Mouse (Mus musculus): ENCODE results near the gene Whamm.

Whamm gene

DNA sequence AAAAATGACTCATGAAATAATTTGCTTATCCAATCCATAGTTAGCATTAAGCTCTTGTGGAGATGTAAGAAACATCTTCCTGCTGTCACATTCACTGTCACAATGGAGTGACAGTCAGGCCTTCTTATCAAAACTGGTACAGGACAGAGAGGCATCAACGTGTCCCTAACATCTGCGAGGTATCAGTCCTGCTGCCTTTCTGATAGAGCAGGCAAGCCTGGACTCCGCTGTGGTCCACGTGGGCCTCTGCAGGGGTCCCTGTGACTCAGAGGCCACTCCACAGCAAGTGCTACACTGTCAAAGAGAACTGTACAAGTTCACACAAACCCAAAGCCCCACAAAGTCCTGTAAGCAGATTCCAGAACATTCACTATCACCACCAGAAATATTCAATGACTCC, 34.4 kb downstream of the Whamm start:
- POLR2A ChIA-PET = interaction anchor here in 1 of 4 experiments (0.7 to 1.2 kb wide), 2 partner anchors 9 to 56 kb away, joined by 3 to 7 read pairs; no protein-coding TSS in a partner anchor
- CTCF ChIA-PET = interaction anchor here in 2 of 4 experiments (0.6 to 1.1 kb wide), 2 partner anchors 10 to 513 kb away, joined by 3 to 4 read pairs; no protein-coding TSS in a partner anchor

- POLR2A ChIA-PET = interaction anchor here in 2 of 4 experiments (0.7 to 1.0 kb wide), 3 partner anchors 8 to 14 kb away, joined by 3 read pairs; no protein-coding TSS in a partner anchor
- CTCF ChIA-PET = interaction anchor here in 3 of 4 experiments (0.6 to 1.4 kb wide), 5 partner anchors 9 to 176 kb away, joined by 3 to 11 read pairs (median 4); no protein-coding TSS in a partner anchor
Observed at GRCm38 (mm10) chr7:81606452-81606851, 35.4 kb downstream of the Whamm start.

GRCm38 (mm10) chr7:81610125-81610524, 39.1 kb downstream of the Whamm start:
- ChIA-PET POLR2A (interaction anchor here in 3 of 4 experiments (0.5 to 1.1 kb wide), 7 partner anchors 10 to 381 kb away, joined by 3 to 4 read pairs (median 3); partner anchors contain the start of genes Rps17 (in 1 of the 3) and Whamm (in 1 of the 3)), CTCF (interaction anchor here in 2 of 4 experiments (0.7 to 2.0 kb wide), 7 partner anchors 10 to 238 kb away, joined by 3 to 7 read pairs (median 4); no protein-coding TSS in a partner anchor)

DNA sequence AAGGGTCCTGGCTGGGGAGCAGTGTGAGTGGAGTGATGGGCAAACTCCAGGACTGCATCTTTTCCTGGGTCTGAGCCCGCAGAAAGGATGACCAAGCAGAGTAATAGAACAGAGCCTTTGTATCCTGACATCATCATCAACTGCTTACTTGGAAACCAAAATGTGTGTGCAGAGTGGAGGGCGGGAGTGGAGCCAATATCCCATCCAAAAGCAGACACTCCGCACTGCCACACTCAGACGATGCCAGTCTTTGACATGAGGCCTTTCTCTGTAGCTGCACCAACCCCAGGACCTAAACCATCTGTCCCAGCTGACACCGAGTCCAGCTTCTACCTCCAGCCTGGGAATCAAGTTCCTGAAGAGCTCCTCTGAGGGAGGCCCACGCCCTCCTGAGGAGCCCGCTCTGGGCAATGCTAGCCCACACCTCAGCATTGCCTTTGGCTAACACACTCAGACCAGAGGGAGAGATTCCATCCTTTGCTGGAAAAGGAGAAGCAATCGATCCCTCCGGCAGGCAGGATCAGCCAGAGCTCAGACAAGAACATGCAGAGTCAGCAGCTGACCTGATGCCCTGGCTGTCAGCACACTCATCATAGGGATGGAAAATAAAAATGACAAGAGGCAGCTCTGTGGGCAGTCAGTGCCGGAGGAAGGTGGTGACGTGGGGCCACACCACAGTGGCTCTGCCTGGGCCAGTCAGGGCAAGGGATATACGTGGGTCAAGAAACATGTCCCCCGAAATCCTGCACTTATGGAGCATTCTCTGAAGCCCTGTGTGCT, 42.0 kb downstream of the Whamm start:
- ChIA-PET POLR2A (interaction anchor here in 3 of 4 experiments (0.6 to 1.9 kb wide), 6 partner anchors 9 to 170 kb away, joined by 3 to 11 read pairs (median 4); partner anchors contain the start of gene Whamm (in 1 of the 3)), CTCF (interaction anchor here in 2 of 4 experiments (0.6 to 1.6 kb wide), 3 partner anchors 14 to 657 kb away, joined by 3 to 5 read pairs (median 4); no protein-coding TSS in a partner anchor)

GRCm38 (mm10) chr7:81615031-81615430, 44.0 kb downstream of the Whamm start:
- CTCF ChIA-PET = interaction anchor here in 3 of 4 experiments (0.6 to 1.6 kb wide), 9 partner anchors 9 to 253 kb away, joined by 3 to 6 read pairs (median 4); no protein-coding TSS in a partner anchor
- POLR2A ChIA-PET = interaction anchor here (0.5 to 2.4 kb wide), 28 partner anchors 9 to 439 kb away, joined by 3 to 13 read pairs (median 4); partner anchors contain the start of genes Rps17 (in 2 of the 4), Hdgfl3 (in 1 of the 4), Ramac (in 1 of the 4) and Whamm (in 1 of the 4)

- ChIA-PET POLR2A (interaction anchor here in 3 of 4 experiments (0.6 to 3.2 kb wide), 6 partner anchors 9 to 511 kb away, joined by 3 to 9 read pairs (median 4); no protein-coding TSS in a partner anchor), CTCF (interaction anchor here in 2 of 4 experiments (0.6 to 0.7 kb wide), 2 partner anchors 57 to 511 kb away, joined by 4 to 8 read pairs; no protein-coding TSS in a partner anchor)
Observed at GRCm38 (mm10) chr7:81622793-81623192, 51.7 kb downstream of the Whamm start.

- ChIA-PET CTCF (interaction anchor here in 2 of 4 experiments (0.6 kb wide), 2 partner anchors 56 to 69 kb away, joined by 4 read pairs; no protein-coding TSS in a partner anchor), POLR2A (interaction anchor here in 2 of 4 experiments (0.6 to 3.2 kb wide), 4 partner anchors 9 to 169 kb away, joined by 4 to 9 read pairs (median 5); partner anchors contain the start of genes Cpeb1 (in 1 of the 2) and Ramac (in 1 of the 2))
Observed at GRCm38 (mm10) chr7:81623767-81624166, 52.7 kb downstream of the Whamm start.

DNA sequence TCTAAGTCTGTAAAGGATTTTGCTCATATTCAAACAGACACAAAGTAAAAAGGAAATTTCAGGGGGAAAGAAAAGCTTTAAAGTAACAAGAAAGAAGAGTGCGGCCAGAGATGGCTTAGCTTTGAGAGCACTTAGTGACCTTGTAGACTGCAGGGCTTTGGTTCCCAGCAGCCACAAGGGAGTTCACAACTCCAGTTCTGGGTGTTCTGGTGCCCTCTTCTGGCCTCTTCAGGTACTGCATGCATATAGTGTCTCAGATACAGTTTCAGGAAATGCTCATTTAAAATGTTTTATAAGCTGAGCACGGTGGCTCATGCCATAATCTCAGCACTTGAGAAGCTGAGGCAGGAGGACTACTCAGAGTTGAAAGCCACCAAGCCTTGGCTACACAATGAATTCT, 55.4 kb downstream of the Whamm start:
- ChIA-PET CTCF (interaction anchor here (0.5 to 1.8 kb wide), 29 partner anchors 12 to 505 kb away, joined by 3 to 7 read pairs (median 4); partner anchors contain the start of genes Whamm (in 2 of the 4) and Ramac (in 1 of the 4)), POLR2A (interaction anchor here in 3 of 4 experiments (0.6 to 1.2 kb wide), 10 partner anchors 11 to 553 kb away, joined by 3 to 10 read pairs (median 3); partner anchors contain the start of genes Ramac (in 2 of the 3), Rps17 (in 1 of the 3) and Whamm (in 1 of the 3))

DNA sequence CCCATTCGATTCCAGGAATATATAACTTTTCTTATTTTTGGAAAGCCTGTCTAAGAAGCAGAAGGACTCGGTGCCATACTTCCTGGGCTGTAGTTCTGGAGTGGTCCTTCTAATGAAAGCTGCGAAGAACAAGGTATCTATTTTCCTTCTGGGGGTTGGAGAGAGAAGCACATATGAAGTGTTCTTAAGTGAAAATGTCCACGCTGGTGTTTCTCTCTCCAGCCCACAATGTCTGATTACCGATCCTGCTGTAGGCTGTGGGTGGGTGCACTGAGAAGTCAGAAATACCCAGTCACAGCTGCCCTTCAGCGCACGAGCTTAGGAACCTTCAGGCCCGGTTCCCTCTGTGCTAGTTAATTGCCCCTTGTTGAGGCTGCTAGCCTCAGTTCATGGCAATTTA, 60.2 kb downstream of the Whamm start:
- ChIA-PET POLR2A (no interaction called here), CTCF (no interaction called here)

- ChIA-PET CTCF (no interaction called here), POLR2A (no interaction called here)
Observed at GRCm38 (mm10) chr7:81632586-81632985, 61.5 kb downstream of the Whamm start.

DNA sequence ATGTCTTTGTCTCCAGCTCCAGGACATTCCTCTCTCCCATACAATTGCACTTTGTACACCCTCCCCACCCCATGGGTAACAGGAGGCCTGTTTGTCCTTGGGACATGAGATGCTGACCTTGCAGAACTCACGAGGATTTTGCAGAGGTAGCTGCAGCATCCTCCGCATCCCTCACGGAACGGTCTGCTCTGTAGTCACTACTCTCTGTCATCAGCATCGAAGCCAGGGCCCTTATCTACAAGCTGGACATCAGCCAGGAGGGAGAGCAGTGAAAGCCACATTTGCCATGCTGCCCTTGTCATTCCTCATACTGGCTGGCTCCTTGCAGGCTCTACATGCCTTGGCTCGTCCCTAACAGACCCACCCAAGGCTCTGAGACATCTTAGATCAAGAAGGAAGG, 70.0 kb downstream of the Whamm start:
- POLR2A ChIA-PET = interaction anchor here in 2 of 4 experiments (0.7 to 1.5 kb wide), 4 partner anchors 10 to 134 kb away, joined by 3 to 4 read pairs (median 4); no protein-coding TSS in a partner anchor
- CTCF ChIA-PET = interaction anchor here in 1 of 4 experiments (1.5 kb wide), 1 partner anchor 15 kb away, joined by 4 read pairs; no protein-coding TSS in a partner anchor

DNA sequence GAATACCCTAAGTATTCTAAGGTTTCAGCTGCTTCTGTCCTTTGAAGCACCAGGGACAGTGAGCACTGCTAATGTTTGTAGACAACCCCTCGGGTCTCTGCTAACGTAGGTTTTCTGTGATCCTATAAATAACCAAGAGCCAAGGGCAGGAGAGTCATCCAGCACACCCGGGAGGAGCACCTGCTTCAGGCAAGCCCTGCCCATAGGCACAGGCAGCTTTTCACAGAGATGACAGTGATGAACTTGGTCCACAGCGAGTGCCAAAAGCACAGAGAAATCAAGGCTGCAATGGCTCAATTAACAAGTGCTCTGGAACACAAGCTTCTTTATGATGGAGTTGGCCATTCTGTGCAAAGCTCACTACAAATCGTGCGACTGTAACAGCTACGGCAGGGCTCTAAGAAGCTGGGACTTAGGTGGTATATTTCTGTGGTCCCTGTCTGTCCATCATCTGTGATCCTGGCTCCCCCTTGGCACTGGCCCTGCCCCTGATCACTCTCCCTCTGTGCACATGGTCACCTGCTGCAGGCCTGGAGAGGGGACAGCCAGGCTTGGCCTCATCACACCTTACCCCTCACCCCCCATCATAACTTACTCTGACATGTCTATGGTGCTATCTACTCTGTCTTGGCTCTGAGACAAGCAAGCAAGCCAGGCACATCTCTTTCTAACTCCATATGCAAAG, 73.6 kb downstream of the Whamm start:
- ChIA-PET CTCF (interaction anchor here in 1 of 4 experiments (0.5 kb wide), 1 partner anchor 317 kb away, joined by 4 read pairs; no protein-coding TSS in a partner anchor), POLR2A (interaction anchor here in 2 of 4 experiments (0.6 to 0.9 kb wide), 3 partner anchors 19 to 138 kb away, joined by 3 to 4 read pairs (median 4); no protein-coding TSS in a partner anchor)
